Mouse (Mus musculus): ENCODE data around the gene Rrp8.

DNA sequence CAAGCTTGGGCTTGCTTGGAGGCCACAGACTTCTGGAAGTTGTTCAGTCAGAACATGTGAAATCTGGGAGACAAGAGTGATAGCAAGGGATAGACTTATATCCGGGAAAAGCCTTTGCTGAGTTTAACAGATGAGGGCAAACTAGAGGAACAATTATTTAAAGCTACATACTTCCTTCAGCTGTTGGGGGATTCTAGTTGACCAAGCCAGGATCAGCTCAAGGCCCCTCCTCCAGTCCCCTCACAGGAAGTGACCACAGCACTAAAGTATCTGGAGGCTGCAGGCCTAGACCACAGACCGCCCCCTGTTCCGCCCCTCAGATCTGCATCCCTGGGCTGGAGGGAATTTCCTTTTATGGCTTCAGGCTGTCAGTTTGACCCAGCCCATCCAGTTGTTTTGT, 1.8 kb upstream of the Rrp8 start:
- TF ChIP-seq POLR2A (IDR thresholded peaks at IDR 0.05; ENCODE audit: borderline replicate concordance, insufficient read depth, low read length) (no peak; the same call in 1 of the 2 replicates), CTCF (IDR thresholded peaks at IDR 0.05; ENCODE audit: borderline replicate concordance, insufficient read depth, low read depth, low read length) (no peak)

Measured in cerebellum, adult 2 months (tissue).